Mouse (Mus musculus): ENCODE data around the gene Tspo2.

The Tspo2 gene

DNA sequence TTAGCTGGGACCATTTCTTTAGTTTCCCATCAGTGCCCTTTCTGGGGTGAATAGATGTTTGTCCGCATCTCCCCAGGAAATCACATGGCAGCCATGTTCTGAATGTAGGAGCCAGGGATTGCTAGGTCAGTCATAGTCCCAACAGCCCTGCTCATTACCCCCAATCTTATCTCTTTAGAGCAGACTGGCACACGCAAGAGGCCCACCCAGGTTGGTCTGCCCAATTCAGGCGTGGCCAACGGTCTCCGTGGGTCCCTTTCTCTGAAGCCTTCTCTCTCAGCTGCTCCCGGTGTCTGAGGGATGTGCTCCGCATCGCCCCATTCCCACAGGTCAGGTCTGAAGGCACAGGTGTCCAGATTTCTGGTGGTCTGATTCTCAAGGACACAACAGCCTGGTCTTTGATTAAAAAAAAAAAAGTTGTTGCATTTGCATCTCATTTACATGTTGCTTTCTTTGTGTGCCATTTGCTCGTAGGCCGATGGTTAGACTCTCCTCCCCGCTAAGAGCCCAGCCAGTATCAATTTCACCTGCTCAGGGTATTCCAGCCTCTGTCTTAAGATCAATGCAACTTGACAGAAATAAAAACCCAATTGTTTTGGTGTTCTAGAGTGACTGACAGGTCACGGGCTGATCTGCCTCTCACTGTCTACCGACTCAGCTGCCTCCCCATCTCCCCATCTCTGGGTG is 513 bp downstream of the Tspo2 start:
- DNase-seq (ENCODE audit: low spot score in 2 of 2), result no peak

DNA sequence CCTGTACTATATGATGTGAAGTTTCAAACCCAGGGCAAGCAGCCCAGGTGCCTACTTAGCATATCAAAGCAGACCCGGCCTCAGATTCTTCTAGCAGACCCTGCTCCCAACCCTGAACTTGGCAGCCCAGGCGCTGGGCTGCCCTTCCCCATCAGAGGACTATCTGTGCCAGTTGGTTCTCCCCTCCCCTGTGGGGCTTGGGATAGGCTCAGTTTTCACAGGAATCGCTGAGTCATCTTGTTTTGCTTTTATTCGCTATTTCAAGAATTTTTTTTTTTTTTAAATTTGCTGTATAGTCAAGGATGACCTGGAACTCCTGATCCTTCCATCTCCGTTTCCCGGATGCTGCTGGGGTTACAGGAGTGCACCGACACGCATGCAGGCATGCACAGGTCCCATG is 3.6 kb downstream of the Tspo2 start:
- no peak for DNase-seq (ENCODE audit: low spot score in 2 of 2)

DNA sequence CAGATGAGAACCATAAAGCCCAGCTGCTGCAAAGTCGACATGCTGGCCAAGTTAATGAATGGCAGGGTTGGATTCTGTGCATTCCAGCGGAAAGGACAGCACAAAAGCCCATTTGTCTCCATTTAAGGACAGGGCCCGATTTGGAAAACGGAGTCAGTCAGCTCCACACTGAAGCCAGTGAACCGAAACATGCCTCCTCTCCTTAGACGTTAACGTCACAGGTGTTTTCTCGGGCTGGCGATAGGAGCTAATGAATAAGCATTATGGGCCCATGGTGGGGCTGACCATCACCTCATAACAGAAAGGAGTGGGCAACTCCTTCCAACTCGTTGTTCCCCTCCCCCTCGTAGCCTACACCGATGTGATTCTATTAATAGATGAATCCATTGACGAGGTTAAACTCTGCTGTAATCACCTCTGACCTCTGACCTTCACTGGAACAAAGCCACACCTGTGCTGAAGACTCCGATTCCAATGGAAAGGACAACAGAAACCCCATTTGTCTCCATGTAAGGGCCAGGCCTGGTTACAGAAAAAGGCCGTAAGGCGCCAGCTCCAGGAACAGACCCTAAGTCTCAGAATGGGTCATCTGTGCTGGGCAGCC is 7.7 kb downstream of the Tspo2 start:
- DNase-seq (ENCODE audit: low spot score in 2 of 2), result no peak

DNA sequence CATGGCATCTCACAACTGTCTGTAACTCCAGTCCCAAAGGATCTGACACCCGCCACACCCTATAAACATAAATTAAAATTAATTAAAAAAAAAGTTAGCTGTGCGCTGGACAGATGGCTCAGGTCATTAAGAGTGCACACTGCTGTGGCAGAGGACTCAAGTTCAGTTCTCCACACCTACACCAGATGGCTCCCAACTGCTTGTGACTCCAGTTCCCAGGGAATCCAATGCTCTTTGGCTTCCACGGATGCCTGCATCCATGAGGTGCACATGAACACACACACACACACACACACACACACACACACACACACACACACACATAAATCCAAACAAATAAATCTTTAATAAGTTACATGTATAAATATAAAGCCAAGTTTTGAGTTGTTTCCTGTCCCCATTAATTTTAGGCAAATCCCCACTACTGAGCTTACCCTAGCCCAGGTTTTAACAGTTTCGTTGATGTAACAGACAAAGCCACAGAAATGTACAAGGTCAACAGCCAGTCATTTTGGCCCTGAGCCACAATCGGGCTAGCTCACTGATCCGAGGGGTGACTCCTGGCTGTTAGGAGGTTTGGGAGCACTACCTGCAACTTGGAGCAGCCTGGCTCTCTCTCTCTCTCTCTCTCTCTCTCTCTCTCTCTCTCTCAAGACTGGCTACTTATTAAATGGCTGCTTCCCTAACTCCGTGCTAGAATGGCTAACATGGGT is 8.4 kb downstream of the Tspo2 start:
- DNase-seq (ENCODE audit: low spot score in 2 of 2), result no peak

DNA sequence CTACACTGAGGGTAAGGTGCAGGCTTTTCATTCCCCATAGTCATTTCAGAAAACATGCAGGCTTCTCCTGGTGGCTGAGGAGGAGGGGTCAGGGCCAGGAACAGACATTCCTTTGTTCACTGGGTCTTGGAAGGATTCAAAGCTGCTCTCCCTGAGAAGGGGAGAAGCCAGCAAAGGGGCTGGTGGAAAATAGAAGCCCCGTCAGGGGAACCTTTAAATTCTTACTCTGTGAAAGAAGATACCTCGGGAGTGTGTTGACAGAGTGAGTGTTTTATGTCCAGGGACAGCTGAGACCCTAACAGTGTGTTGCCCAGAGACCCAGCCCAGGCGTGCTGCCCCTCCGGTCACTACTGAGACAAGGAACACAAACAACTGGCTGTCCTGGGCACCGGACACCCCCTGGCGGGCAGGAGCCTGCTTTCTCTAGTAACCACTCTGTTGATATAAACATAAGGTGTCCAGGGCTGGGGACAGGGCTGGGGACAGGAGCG is 13.9 kb downstream of the Tspo2 start:
- no peak for DNase-seq (ENCODE audit: low spot score in 2 of 2)

DNA sequence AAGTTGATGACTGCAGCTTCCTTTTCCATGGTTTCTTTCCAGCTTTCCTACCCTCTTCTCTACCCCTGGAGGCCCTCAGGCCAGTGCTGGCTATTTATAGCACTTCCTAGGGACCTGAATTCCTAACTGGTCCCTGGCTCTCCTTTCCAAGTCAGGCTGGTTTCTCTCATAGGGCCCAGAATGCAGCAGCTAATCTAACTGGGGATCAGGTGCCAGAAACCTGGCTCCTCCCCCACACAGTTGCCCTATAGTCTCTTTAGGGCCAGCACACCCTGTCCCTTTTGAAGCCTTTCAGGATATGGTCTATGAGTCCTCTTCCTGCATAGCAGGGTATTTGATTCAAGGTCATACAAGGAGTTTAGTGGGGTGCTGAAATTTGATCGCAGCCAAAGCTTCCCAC is 14.8 kb downstream of the Tspo2 start:
- no peak for DNase-seq (ENCODE audit: low spot score in 2 of 2)

DNA sequence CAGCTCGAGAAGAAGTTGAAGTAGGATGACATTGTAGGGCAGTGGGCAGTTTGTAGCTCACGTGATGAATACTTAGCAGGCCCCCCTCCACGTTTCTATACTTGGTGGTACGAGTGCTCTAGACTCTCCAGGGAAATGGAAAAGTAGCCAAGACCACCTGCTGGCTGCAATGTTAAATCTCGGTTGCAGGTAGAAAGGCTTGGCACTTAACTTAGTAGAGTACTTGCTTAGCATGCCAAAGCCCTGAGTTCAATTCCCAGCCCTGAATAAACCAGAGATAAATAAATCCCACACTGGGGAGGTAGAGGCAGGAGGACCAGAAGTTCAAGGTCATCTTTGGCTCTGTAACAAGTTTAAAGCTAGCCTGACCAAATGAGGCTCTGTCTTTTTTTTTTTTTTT is 16.8 kb downstream of the Tspo2 start:
- no peak for DNase-seq (ENCODE audit: low spot score in 2 of 2)

DNA sequence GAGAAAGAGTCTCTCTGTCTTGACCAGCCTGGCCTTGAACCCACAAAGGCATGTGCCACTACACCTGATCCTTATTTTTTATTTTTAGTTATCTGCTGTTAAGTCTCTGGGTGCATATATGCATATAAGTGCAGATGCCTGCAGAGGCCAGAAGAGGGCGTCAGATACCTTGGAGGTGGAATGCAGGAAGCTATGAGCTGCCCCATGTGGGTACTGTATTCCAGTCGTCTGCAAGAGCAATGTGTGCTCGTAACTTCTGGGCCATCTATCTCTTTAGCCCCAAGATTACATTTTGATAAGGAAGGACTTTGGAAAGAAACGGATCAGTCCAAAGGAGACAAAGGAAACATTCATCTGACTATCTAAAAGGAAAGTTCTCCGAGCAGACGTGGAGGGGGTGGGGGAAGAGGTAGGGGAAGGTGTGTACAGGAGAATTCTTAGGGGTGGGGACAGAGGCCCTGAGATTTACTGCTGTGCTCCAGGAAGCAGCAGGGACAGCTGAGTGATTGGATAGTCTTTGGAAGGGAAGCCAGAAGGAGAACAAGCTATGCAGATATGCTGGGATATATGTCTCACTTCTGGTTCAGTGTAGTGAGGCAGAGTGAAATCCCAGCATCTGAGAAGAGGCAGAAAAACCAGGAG is 17.5 kb downstream of the Tspo2 start:
- no peak for DNase-seq (ENCODE audit: low spot score in 2 of 2)

DNA sequence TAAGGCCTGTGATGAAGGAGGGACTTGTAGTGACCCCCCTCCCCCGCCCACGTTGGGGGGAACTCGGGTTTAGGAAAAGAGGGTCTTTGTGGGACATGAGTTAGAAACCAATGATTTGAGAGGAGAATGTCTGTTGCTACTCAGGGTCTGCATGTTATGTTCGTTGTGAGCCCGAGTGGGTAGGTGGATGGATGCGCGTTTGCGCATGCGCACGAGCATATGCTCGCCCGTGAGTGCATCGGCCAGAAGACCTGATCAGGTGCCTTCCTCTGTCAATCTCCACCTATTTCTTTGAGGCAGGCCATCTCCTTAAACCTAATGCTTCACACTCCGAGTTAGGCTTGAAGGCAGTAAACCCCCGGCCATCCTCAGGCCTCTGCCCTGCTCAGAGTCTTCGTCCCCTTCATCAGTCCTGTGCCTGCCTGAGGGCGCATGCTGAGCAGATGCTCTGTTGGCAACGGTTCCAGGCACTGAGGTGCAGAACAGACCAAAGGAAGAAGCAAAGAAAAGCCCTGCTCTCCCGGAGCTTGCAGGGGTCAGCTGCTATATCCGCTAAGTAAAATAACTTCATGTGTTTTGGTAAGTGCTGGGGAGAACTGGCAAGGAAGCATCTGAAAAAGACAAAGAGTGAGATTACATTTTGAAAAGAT is 18.2 kb downstream of the Tspo2 start:
- DNase-seq (ENCODE audit: low spot score in 2 of 2), result no peak

DNA sequence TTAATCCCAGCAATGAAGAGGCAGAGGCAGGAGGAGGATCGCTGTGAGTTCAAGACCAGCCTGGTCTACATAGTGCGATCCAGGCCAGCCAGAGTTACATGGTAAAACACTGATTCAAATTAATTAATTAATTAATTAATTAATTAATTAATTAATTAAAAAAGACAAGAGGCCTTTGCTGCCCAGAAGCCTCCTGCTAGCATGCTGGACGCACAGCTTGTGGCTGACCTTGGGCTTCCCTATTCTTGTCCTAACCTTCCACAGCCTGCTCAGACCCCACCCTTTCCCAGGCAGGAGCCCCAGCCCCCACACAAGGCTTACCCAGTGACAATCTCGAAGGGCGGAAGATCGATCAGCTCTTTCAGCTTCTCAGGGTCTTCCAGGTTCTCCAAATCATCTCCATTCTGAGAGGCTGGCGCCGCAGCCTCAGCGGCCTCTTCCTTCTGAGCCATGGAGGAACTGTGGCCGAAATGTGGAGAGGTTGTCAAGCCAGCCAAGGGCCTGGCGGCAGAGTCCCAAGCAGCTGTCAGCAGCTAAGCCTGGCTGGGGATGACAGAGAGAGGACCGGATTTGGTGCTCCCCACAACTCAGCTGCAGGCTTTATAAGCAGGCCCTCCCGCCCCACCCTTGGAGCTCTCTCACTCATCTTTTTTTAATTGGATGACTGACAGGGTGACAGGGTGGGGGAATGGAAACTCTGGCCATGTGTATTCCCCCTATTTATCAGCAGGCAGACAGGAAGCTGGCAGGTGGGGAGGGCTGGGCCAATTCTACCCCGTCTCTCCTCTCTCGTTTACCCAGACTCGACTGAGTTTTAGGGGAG is 19.0 kb downstream of the Tspo2 start, which contains the start of gene Apobec2:
Gene Apobec2 (minus strand): TSS at position 773 of the 823 bp plus-strand sequence.
- DNase-seq (ENCODE audit: low spot score in 2 of 2), result no peak

DNA sequence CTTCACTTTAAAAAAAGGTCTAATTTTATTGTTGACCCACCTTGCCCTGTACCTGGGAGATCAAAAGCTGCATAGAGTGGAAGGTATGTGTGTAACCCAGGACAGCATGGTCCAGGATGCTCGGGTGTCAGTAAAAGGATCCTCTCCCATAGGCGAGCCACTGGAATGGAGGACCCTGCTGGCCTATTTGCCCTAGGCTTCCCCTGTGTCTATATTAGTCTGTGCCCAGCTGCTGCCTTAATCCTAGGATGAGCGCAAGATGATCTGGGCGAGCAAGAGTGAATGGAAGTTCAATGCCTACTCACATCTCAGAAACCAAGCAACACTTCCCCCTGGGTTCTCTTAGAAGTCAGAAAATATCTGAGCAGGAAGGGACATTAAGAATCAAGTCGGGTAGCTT is 20.3 kb downstream of the Tspo2 start:
- no peak for DNase-seq (ENCODE audit: low spot score in 2 of 2)

DNA sequence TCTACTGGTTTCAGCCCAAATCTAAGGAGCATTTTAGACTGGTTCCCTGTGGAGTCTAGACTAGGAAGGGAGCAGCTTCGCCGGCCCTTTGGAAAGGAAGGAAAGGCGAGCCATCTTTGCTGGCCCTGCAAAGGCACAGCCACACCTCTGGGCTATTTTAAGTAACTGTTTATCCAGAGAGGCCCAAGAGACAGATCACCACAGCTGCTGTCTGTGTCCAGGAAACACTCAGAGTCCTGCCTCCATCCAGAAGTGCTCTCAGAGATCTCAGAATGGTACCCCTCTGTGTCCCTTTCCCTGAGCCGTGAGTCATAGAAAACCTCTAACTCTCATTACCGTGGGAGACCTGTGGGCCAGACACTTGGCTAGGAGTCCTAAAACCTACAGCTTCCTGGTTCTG is 20.9 kb downstream of the Tspo2 start:
- no peak for DNase-seq (ENCODE audit: low spot score in 2 of 2)

DNA sequence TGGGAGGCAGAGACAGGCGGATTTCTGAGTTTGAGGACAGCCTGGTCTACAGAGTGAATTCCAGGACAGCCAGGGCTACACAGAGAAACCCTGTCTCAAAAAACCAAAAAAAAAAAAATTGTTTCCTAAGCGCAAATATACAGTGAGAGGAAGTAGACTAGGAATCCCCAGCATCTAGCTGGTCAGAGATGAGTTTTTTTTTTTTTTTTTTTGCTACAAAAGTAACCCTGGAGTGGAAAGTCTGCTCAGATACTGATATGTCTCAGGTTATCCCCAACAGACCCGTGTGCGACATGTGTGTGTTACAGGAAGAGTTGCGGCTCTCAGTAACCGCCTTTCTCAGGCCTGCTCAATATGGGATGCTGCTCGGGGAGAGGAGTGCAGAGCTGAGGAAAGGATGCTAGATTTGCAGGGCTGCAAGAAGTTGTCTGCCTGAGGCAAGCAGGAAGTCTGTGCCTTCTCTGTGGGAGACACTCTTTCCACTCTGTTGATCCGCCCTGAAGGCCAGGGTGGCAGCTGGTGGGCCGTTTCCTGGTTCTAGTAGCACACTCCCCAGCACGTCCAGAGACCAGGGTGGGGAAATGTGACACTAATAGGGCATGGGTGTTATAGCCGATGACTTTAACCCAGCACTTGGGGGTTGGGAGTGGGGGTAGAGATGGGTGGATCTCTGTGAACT is 23.3 kb downstream of the Tspo2 start:
- DNase-seq (ENCODE audit: low spot score in 2 of 2), result no peak

DNA sequence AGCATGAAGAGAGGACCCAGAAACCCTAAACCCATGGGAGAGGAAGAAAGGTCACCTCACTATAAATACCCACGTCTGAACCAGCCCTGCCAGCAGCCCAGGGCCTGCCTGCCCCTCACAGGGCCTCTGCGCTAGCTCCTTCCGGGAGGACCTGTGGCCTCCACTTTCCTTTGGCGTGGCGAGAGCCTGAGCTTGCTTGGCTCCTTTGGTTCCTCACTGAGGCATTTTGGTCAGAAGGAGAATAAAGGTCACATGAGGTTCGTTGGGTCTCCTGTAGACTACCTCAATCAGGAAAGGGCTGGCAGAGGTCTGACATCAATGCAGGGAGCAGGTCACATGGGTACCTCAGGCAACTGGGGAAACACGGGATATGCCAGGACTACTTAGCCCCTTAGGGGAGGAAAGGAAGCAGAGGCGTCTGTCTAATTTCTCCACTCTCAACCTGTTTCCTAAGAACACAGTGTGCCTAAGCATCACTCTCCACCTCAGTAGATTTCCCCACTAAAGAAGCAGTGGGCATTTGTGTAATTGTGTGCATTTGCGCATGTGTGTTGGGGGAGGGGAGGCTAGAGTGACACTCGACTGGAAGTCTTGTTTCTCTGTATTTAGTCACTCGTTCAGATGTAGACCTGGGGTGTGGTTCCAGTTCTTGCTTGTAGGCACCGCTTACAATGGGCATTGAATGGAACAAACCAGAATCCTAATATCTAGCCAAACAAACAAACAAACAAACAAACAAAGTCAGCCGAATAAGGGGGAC is 24.2 kb downstream of the Tspo2 start:
- DNase-seq (ENCODE audit: low spot score in 2 of 2), result no peak

DNA sequence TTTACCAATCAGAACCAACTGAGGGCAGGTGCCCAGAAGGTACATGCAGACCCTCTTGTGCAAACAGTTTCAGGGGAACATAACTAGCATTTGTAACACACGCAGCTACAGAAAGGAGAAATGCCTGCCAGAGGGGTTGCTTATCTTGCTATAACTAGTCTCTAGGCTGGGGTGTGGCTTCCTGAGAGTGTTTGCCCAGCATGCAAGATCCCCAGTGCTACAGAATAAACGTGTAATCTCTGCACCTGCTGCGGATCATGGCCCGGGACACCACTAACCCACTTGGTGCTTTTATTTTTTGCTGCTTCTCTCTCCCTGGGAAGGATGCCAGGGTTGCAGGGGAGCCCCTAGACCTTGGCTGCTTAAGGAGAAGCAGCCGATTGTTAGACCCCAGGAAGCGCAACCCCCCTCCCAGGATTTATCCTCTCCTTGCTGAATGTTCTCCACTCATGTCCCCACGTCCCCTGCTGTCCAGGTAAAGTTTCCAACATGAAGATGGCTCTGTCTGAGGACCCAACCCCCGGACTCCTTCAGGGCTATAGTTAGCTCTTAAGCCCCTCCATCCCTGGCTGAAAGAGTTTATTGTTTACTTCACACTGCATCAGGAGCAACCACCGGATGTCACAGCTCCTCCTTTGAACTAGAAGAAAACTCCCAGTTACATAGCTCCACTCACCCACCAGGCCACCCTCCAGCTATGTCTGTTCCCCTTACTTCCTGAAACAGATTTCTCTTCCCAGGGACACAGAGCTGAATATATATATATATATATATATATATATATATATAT is 25.3 kb downstream of the Tspo2 start:
- no peak for DNase-seq (ENCODE audit: low spot score in 2 of 2)

DNA sequence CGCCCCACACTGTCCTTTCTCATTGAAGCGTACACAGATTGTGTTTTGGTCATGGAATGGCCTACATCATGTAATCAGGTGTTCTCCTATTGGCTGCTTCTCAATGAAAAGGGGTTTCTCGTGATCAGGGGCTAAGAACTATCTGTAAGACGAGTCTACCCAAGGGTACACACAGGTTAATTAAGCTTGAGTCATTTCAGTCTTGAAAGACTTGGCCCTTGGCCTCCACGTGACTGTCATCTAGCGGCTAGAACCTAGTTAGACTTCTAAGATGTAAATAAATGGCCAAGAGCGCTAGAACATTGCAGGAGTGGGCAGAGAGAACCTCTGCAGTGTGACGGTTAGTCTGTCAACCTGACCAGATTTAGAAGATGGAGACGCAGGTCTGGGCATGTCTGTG is 27.1 kb downstream of the Tspo2 start:
- no peak for DNase-seq (ENCODE audit: low spot score in 2 of 2)

DNA sequence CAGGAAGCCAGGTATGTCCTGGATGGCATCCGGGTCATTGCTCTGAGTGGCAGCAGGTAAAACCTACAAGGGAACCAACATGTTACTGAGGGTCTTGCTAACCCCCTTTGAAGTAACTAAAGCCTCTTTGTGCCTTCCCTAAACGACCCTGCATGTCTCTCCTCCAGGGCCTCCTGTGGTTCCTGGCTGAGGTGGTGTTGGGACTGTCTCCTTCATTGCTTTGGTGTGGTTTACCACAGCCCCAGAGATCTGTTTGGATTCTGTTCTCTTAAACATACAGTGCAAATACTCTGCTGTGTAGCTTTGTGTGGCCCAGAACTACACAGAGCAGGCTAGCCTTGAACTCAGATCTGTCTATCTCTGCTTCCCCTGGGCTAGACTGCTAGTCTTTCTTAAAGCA is 31.8 kb downstream of the Tspo2 start:
- no peak for DNase-seq (ENCODE audit: low spot score in 2 of 2)

DNA sequence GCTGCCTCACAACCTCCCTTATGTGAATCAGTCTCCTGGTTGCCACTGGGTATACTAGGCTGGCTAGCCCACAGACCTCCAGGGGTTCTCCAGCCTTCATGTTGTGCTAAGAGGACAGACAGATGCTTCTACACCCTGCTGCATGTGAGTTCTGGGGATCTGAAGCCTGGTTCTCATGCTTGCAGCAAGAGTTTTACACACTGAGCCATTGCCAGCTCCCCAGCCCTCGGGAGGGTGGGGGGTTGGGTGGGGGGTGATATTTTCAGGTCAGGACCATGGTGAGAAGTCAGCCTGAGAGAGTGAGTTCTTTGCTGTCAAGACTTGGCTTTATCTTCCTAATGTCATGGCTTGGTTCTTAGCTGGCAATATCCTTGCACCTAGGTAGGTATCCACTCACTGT is 32.5 kb downstream of the Tspo2 start:
- no peak for DNase-seq (ENCODE audit: low spot score in 2 of 2)

DNA sequence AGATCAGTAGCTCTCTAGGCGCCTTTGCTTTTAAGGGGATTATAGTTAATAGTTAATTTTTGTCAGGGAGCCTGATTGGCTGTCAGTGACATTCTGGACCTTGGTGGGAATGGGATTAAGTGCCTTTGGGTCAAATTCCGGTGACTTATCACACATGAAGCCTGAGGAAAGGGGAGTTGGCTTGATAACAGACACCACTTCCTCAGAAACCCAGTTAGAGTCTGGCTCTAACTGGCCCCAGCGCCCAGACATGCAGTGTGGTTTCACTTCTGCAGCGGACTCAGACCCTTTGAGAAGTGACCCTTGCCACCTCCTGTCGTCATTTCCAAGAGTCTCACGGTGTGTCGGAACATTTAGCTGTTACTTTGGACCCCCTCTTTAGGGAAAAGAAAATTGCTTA is 33.1 kb downstream of the Tspo2 start:
- no peak for DNase-seq (ENCODE audit: low spot score in 2 of 2)

All from frontal cortex, postnatal 25 days (tissue).